Mouse (Mus musculus): ENCODE data around the gene Sec14l1. TPM values are rescaled to one million over a fixed set of nuclear protein-coding genes. Genes with fewer than 3 reads are reported as not detected.

Sec14l1 gene
- total RNA-seq, 2 experiments from 2014 or later = 210 to 217 TPM

DNA sequence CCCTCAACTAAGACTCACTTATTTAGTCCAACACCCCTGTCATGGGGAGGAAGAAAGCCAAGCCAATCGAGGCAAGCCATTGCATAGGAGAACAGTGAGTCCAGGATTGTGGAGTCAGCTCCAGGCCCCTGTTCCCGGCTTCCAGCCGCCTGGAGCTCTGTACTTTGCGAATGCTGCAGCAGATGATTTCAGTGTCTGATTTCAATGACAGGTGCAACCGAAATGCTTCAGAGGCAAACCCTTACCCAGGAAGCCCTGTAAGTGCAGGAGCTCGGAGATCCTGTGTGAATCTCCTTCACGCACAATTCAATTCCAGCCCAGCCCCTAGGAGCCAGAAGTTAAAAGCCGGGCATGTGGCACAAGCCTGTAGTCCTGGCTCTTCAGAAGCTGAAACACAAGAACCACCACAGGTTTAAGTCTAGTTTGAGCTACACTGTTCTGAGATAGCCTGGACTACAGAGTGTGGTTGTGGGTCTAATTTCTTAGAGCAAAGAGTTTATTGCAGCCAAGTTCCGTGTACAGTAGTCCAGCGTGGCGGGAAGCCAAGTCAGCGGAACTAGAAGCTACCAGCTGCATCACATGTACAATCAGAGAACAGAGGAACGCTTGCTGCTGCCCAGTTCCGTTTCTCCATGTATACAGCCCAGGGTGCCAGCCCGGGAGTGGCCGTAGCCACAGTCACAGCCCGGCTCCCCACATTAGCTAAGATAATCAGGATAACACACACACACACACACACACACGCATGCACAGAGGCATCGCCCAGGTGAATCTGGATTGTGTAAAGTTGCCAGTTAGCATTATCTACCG, 53.5 kb downstream of the Sec14l1 start:
- peak in 1 of 2 experiments; percentile 39 for DNase-seq (ENCODE audit: low spot score in 2 of 2)
- intact Hi-C loops (cut with DNase I) = no loop called here

DNA sequence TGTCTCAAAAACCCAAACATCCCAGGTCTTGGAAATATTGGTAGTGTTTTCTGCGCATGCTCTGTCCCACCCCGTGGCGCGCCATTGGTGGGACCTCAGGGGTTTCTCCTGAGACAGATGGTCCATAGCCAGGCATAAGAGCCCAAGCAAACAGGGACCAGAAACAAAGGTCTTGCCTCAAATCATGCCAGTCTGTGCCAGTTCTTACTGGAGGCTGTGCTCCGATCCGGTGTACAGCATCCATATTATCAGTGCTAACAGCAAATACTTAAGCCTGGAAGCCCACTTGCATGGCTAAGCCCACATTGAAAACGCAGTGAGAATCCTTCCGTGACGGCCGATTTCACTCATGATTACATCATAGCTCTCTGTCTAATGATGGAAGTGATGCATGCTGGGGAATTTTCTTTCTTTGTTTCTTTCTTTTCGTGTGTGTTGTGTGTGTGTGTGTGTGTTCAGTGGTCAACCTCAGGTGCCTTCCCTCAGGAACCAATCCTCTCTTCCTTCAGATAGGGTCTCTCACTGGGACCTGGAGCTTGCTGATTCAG, 54.2 kb downstream of the Sec14l1 start:
- intact Hi-C loops (cut with DNase I) = no loop called here
- DNase-seq (ENCODE audit: low spot score in 2 of 2) = peak; percentile 13 to 18

DNA sequence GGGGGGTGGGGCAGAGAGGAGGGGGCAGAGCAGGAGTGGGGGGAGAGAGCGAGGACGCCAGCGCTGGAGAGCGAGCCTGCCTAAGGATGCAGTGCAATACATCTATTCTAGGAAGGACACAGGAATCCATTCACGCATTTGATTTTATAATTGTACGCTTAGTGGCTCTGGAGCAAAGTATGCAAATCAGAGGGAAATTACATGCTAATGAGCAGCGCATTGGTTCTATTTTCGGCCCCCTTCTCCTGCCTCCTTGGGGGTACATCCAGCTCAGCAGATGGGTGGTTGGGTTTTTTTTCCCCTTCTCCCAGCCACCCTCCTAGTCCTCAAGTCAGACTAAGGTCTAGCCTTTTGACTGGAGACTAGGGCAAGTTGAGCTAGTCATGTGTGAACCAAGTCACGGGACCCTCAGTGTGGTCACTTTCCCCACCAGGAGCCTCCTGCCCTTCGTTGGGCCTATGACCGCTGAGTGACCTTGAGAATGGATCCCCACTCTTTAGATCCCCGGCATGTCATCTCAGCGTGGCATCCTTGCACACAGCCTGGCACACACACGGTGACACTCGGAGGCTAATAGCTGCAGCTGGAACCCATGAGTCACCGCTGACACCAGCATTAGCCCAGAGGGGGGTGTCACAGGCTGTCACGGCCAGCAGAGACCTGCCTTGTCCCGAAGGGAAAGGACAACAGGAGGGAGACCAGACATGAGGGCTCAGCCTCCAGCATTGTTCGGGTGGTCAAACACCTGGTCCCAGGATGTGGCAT, 55.0 kb downstream of the Sec14l1 start:
- peak; percentile 41 to 52 for DNase-seq (ENCODE audit: low spot score in 2 of 2)
- intact Hi-C loops (cut with DNase I) = loop anchor here (5.0 to 10.0 kb wide), 3 partner anchors 33 to 285 kb away; no protein-coding TSS in a partner anchor

DNA sequence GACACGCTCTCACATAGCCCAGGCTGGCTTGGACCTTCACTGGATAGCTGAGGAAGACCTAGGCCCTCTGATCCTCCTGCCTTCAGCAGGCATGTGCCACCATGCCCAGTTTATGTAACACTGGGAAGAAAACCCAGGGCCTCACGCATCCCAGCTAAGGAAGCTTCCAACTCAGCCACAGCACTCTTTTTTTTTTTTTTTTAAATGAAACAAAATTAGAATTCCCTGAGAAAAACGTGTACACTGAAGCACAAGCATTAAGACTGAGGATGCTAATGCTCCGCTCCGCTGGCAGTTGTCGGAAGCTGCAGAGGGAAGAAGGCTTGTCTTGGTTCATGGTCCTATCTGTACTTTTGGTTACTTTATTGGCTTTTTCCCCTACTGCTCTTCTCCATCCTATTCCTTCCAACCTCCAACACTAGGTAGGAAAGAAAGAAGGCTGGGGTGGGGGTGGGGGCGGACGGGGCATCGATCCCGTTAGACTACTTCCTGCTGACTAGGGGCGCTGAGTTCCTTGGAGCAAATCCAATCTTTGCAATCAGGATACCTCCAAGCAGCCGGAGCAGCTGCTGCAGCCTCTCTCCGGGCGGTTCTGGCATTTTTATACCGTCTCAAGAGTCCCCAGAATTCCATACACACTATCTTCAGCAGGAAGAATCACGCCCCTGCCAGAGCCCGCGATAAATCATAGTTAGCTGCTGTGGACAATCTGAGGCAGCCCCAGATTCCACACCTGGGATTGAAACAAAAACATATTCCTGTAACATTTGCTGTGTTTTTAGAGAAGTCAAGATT, 59.3 kb downstream of the Sec14l1 start:
- peak in 1 of 2 experiments; percentile 39 for DNase-seq (ENCODE audit: low spot score in 2 of 2)
- intact Hi-C loops (cut with DNase I) = loop anchor here (5.0 to 10.0 kb wide), 3 partner anchors 37 to 289 kb away; no protein-coding TSS in a partner anchor

DNA sequence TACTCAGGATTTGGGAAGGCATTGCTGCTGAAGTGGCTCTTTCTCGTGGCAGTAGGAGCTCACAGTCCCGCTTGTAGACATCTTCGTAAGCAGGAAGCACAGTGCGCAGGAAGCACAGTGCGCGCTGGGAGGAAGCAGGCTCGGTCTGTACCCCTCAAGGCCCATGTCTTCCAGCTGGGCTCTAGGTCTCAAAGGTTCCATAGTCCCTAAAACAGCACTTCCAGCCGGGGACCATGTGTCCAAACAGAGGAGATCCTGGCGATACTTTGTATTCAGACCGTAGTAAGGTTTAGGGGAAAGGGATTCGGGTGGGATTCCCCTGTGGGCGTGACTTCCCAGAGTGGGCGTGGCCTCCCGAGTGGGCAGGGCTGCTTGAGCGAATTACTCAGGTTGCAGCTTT, 60.0 kb downstream of the Sec14l1 start:
- intact Hi-C loops (cut with DNase I) = loop anchor here (1.0 to 10.0 kb wide), 4 partner anchors 38 to 290 kb away; no protein-coding TSS in a partner anchor
- no peak for DNase-seq (ENCODE audit: low spot score in 2 of 2)

DNA sequence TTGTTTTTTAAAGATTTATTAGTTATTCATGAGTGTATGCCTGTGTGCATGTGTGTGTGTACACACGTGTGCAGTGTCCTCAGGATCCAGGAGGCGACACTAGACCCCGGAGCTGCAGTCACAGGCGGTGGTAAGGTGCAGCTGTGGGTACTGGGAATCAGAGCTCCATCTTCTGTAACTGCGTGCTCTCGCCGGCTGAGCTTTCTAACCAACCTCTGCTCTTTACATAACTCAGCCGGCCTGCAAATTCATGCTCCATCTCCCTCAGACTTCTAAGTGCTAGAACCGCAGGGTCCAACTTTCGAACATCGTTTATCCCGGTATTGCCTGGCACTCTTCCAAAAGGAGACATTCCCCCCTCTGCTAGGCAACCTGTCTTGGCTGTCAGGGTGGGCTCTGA, 60.5 kb downstream of the Sec14l1 start:
- no peak for DNase-seq (ENCODE audit: low spot score in 2 of 2)
- intact Hi-C loops (cut with DNase I) = loop anchor here (1.0 to 10.0 kb wide), 2 partner anchors 99 to 291 kb away; no protein-coding TSS in a partner anchor

DNA sequence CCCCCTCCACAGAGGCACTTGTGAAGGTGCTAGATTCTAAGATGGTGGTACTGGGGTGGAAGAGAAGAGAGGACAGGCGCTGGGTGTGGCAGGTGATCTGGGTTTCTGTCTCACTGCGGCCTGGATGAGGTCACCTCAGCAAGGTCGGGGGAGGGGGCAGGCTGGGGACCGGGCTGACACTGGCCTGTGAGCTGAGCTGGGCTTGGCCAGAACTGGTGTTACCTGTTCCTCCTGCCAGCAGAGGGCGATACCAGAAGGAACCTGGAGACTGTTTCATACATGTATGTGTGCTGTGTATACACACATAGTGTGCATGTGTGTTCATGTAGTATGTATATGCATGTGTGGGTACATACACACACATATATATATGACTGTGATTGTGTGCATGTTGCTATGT, 61.3 kb downstream of the Sec14l1 start:
- intact Hi-C loops (cut with DNase I) = loop anchor here (10.0 kb wide), 1 partner anchor 292 kb away; no protein-coding TSS in a partner anchor
- no peak for DNase-seq (ENCODE audit: low spot score in 2 of 2)

DNA sequence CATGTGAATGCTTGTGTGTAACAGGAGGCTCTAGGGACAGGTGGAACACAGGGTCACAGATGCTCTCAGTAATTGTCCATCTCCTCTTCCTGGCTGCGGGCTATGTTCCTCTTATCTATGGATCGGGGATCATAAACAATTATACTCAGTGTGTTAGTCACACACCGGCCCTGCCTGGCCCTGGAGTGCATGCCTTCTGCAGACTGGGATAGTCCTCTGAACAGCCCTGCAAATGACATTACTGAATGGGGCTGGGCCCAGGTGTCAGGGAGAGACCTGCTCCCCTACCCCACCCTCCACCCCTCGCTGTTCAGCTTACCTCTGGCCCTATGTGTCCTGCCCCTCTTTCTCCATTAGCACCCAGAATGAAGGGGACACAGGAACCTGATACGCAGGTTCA, 61.9 kb downstream of the Sec14l1 start:
- no peak for DNase-seq (ENCODE audit: low spot score in 2 of 2)
- intact Hi-C loops (cut with DNase I) = loop anchor here (1.0 to 10.0 kb wide), 2 partner anchors 105 to 292 kb away; no protein-coding TSS in a partner anchor

DNA sequence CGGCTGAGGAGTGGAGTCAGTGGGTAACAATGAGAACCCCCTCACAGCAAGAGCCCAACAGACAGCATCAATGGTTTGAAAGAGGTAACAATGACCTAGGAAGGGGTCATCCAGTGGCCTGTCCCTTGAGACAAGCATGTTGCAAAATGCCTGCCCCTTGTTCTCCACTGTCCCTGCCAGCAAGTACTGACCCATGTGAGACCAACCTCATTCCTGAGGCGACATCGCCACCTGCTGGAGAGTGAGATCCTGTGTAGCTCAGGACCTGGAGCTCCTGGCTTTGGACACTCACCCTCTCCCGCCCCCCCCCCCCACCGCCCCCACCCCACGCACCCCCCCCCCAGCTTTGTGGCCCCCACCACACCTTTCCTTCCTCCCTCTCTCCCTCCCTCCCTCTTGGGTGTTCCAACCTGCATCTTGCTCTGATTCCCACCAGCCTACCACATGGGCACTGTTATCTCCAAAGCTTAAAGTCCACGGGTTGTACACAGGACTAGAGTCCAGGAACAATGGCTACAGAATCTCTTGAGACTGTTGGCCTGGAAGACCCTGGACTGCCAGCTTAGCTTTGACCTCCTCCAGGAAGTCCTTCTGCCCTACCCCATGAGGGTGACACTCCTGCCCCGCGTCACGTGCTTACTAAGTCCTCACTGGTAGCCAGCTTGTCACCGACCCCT, 62.5 kb downstream of the Sec14l1 start:
- intact Hi-C loops (cut with DNase I) = loop anchor here (1.0 to 10.0 kb wide), 2 partner anchors 105 to 293 kb away; no protein-coding TSS in a partner anchor

DNA sequence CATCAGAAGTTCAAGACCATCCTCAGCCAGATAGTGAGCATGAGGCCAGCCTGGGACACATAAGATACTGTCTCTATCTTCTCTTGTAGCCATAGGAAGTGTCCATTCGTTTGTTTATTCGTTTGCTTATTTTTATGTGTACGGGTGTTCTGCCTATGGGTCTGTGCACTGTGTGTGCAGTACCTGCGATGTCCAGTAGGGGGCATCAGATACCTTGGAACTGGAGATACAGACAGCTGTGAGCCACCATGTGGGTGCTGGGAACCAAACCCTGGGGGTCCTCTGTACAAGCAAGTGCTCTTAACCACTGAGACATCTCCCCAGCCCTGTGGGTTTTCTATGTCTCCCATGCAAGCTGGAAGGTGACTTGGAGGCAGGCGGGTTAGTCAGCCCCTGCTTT, 64.9 kb downstream of the Sec14l1 start:
- intact Hi-C loops (cut with DNase I) = loop anchor here (10.0 kb wide), 1 partner anchor 295 kb away; no protein-coding TSS in a partner anchor
- DNase-seq (ENCODE audit: low spot score in 2 of 2) = no peak

More for the DNA sequence above, 62.5 kb downstream of the Sec14l1 start:
- peak; percentile 83 to 85 for DNase-seq (ENCODE audit: low spot score in 2 of 2)

DNA sequence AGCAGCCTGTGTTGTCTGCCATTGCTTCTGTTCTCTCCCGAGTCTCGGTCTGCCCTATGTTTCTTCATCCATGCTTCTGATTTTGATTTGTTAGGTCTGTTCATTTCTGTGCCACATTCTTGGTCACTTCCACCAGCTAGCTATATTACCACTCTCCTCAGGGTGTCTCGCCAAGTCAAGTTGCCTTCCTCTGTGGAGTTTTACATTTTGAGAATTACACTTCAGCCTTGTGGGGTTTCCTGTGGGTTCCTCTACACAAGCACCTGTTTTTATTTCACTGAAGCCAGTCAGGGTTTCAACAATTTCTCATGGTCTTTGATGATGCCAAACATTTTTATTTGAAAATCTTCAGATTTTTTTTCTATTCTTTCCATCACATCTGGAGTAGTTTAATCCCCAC, 67.8 kb downstream of the Sec14l1 start:
- DNase-seq (ENCODE audit: low spot score in 2 of 2) = no peak
- intact Hi-C loops (cut with DNase I) = no loop called here

DNA sequence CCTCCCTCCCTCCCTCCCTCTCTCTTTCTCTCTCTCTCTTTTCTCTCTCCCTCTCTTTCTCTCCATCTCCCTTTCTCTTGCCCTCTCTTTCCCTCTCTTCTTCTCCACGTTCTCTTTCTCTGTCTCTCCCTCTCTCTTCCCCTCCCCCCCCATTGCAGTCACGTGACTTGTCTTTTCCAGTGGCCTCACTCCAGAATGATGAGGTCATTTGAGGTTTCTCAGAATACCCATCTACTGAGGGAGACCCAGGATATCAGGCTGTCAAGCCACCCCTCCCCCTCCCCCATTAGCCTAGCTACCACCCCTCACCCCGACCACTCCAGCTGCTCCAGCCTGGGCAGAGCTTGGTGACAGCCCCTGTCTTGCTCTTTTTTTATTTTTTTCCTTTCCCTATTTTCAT, 68.3 kb downstream of the Sec14l1 start:
- DNase-seq (ENCODE audit: low spot score in 2 of 2) = no peak
- intact Hi-C loops (cut with DNase I) = no loop called here

DNA sequence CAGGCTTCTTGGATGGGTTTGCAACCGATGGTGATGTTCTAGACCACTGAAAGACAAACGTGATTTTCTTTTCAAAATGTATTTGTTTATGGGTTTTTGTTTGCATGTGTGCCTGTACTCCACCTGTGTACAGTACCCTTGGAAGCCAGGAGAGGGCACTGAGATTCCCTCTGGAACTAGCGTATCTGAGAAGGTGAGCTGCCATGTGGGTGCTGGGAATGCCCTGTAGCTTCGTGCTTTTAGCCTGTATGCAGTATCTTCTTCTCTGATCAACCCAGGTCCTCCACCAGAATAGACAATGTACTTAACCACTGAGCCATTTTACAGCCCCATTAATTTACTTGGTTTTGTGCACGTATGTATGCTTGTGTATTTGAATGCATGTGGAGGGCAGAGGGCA, 68.9 kb downstream of the Sec14l1 start:
- DNase-seq (ENCODE audit: low spot score in 2 of 2) = no peak
- intact Hi-C loops (cut with DNase I) = no loop called here

DNA sequence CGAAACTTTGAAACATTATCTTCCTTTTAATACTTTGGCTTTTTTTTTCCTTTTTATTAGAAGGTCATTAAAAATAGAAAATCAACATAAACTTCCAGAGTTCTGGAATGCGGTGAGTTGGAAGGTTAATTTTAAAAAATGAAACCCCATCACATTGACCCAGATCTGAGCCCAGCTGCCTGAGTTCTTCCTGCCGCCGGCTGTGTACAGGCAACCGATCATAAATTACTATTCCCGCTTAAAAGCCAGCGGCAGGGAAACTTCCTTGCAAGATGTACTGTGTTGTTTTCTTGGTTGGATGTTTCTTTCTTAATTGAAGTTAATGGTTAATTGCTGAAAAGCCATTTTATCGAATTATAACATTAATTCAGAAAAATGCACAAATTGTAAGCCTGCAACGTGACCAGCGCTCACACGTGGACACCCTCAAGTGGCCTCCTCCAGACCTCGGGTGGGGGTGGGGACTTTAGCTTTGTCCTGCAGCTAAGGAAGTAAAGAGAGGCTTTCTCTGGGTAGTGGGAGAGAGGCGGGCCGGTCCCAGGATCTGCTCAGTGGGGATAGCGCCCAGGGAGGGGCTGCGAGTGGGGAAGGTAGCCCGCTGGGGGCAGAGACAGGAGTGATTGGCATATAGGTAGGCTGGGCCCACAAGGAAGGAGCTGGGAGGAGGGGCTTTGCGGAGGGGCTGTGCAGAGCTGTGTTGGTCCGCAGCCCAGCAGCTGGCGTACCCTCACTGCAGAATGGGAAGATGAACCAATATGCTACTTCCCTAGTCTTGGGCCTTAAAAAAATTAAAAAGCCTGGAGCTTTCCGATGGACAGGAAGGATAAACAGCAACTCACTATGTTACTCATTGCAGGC, 70.3 kb downstream of the Sec14l1 start:
- intact Hi-C loops (cut with DNase I) = no loop called here
- DNase-seq (ENCODE audit: low spot score in 2 of 2) = no peak

DNA sequence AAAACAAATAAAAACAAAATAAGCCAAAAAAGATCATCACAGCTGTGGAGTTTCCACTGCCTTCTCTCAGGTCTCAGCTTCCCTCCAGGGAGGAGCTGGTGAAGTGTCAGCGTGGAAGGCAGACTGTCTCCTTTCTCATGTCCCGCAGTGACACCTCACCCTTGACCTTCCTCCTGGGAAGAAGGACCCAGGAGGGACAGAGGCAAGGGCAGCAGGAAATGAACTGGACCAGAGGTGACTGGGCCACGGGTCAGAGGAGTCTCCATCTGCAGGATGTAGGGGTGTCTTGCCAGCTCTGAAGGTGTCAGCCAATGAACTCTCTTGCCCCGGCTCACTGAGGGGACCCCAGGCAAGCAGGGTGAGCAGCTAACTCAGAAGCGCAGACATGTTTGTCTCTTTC, 76.6 kb downstream of the Sec14l1 start:
- intact Hi-C loops (cut with DNase I) = no loop called here
- no peak for DNase-seq (ENCODE audit: low spot score in 2 of 2)

DNA sequence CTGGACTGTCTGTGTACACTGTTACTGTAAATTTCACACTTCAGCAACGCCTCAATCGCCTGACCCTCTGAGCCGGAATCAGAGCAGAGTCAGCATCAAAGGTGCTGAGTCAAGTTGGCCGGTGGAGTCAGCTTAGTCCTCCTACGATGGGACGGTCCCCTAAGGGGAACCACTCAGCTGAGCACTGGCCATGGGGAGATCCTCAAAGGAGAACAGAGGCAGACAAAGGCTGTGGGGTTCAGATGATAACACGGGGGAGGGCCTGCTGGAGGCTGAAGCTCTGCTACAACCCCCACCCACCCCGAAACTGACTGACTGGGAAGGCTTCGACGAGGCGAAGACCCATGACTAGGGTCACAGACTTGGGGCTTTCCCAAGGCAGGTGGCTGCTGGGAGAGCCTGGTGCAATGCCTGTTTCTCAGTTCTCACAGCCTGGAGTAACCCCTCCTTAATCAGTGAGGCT, 79.5 kb downstream of the Sec14l1 start:
- DNase-seq (ENCODE audit: low spot score in 2 of 2) = no peak
- intact Hi-C loops (cut with DNase I) = no loop called here

DNA sequence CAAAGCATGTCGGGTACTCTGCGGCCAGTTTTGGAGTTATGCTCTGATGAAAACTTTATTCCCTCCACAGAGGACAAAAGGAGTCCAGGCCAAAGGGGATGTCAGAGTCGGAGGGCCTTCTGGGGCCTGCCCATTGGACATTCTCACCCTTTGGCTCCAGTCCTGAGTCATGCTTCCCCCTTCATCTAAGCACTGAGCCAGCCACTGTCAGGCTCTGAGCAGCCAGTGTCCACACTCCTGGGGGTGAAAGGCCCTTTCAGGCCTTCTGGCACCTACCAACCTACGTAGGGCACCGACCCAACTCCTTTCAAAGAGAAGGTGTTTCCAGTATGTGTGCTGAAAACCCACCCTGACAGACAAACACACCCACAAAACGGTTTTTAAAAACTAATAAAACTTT, 80.6 kb downstream of the Sec14l1 start:
- no peak for DNase-seq (ENCODE audit: low spot score in 2 of 2)
- intact Hi-C loops (cut with DNase I) = no loop called here

DNA sequence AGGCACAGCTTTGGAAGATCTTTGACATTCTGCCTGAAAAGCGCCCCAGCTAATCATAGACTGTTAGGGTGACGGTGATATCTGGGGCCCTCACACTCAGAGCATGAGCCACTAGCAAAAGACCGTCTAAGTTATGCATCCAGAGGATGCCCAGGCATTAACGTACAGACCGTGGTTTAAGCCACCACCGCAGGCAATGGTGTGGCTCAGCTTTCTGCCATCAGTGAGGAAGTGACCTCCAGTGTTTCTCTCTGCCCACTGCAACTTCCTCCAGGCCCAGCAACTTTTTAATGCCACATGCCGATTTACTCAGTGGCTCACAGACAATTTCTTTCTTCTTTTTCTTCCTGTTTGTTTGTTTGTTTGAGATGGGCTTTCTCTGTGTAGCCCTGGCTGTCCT, 81.7 kb downstream of the Sec14l1 start:
- no peak for DNase-seq (ENCODE audit: low spot score in 2 of 2)
- intact Hi-C loops (cut with DNase I) = no loop called here
